Mouse (Mus musculus) mouse trophoblast stem cell (cell line): Measurements from ENCODE around the gene Trim80.
"Not testable (repeated sequence)": the region's sequence is repeated elsewhere in the genome, so short reads cannot be mapped to it uniquely, and the experiment has no call there.

Source experiments
- in situ Hi-C, 2 experiments: fragments of 300-500 bp; cut with MseI, MboI; formaldehyde crosslinking; loops; 2 replicates in 1 of 2; 3 replicates in 1 of 2; pipeline ENCODE4 v1.15.1; 2025

Gene Trim80

GRCm38 (mm10) chr11:115492387-115492786, 52.0 kb downstream of the Trim80 start:
- in situ Hi-C loops: no loop called here

- in situ Hi-C loops: not testable (repeated sequence)
Measured at GRCm38 (mm10) chr11:115496559-115496958, 56.2 kb downstream of the Trim80 start.
